Mouse (Mus musculus): ENCODE measurements around the gene Vgll4. TPM values are rescaled to one million over a fixed set of nuclear protein-coding genes. Genes with fewer than 3 reads are reported as not detected.

The Vgll4 gene
- 11.9 and 14.7 TPM in 2 replicates for polyA plus RNA-seq (2015; fragmentation: Nextera tagmentation; extraction: Ambion mirVana)

GRCm38 (mm10) chr6:114969213-114970120 lies at the start of gene Vgll4:
Gene Vgll4, minus strand, starts transcription at chr6:114969994.
- Histone ChIP-seq H3K4me3 (ENCODE audit: low read depth, low read length) (peak within 1 kb of the TSS; percentile 55), H3K9me3 (ENCODE audit: low read length) (no peaks in the 10 kb centered on the region), H3K9ac (replicated peaks) (peak within 1 kb of the TSS; percentile 45; the same call in 1 of the 2 replicates), H3K27me3 (ENCODE audit: insufficient read depth, low read length) (peaks cover 36% of the 10 kb centered on the region), H3K36me3 (replicated peaks; ENCODE audit: insufficient read depth, low read length) (no peaks in the 10 kb centered on the region), H3K4me2 (ENCODE audit: low read depth, low read length) (peak within 1 kb of the TSS; percentile 95), H3K27ac (ENCODE audit: low read depth) (no peak within 1 kb of the TSS), H3K4me1 (ENCODE audit: insufficient read depth) (peaks cover 12% of the 10 kb centered on the region)
- WGBS (ENCODE audit: insufficient replicate concordance), result under 1% methylated on average over 76 of the region's 79 CpGs
- TF ChIP-seq CTCF (IDR thresholded peaks at IDR 0.05; ENCODE audit: low read depth), result peak; percentile 2; the same call in 1 of the 2 replicates
- TF ChIP-seq EP300 (IDR thresholded peaks at IDR 0.05; ENCODE audit: low read depth), result no peak
- DNase-seq, result peak; percentile 53
- peak; percentile 67 for ATAC-seq

- Histone ChIP-seq H3K4me2 (ENCODE audit: low read depth, low read length) (no peak overlapping the region), H3K9me3 (ENCODE audit: low read length) (no peaks in the 10 kb centered on the region), H3K36me3 (replicated peaks; ENCODE audit: insufficient read depth, low read length) (peaks cover 11% of the 10 kb centered on the region; the same call in 1 of the 2 replicates), H3K4me3 (ENCODE audit: low read depth, low read length) (no peak overlapping the region), H3K4me1 (ENCODE audit: insufficient read depth) (no peaks in the 10 kb centered on the region), H3K27me3 (ENCODE audit: insufficient read depth, low read length) (no peaks in the 10 kb centered on the region), H3K27ac (ENCODE audit: low read depth) (no peak overlapping the region), H3K9ac (replicated peaks) (no peak overlapping the region)
- WGBS (ENCODE audit: insufficient replicate concordance), result 64% methylated on average over 13 of the region's 13 CpGs
- no peak for ATAC-seq
- TF ChIP-seq EP300 (IDR thresholded peaks at IDR 0.05; ENCODE audit: low read depth) (no peak), CTCF (IDR thresholded peaks at IDR 0.05; ENCODE audit: low read depth) (no peak)
- peak; percentile 23 for DNase-seq
Observed at GRCm38 (mm10) chr6:115015461-115015860, 45.7 kb upstream of the Vgll4 start.

- Histone ChIP-seq H3K4me3 (ENCODE audit: low read depth, low read length) (no peak overlapping the region), H3K9me3 (ENCODE audit: low read length) (no peaks in the 10 kb centered on the region), H3K4me2 (ENCODE audit: low read depth, low read length) (no peak overlapping the region), H3K27ac (ENCODE audit: low read depth) (no peak overlapping the region), H3K27me3 (ENCODE audit: insufficient read depth, low read length) (no peaks in the 10 kb centered on the region), H3K9ac (replicated peaks) (no peak overlapping the region), H3K4me1 (ENCODE audit: insufficient read depth) (no peaks in the 10 kb centered on the region), H3K36me3 (replicated peaks; ENCODE audit: insufficient read depth, low read length) (peaks cover 13% of the 10 kb centered on the region; the same call in 1 of the 2 replicates)
- ATAC-seq (no peak), DNase-seq (no peak)
- 80% methylated on average over 4 of the region's 4 CpGs for WGBS (ENCODE audit: insufficient replicate concordance)
- no peak for TF ChIP-seq CTCF (IDR thresholded peaks at IDR 0.05; ENCODE audit: low read depth)
- no peak for TF ChIP-seq EP300 (IDR thresholded peaks at IDR 0.05; ENCODE audit: low read depth)
Observed at GRCm38 (mm10) chr6:115013574-115013973, 43.8 kb upstream of the Vgll4 start.

- Histone ChIP-seq H3K27me3 (ENCODE audit: insufficient read depth, low read length) (no peaks in the 10 kb centered on the region), H3K4me3 (ENCODE audit: low read depth, low read length) (no peak overlapping the region), H3K4me2 (ENCODE audit: low read depth, low read length) (no peak overlapping the region), H3K36me3 (replicated peaks; ENCODE audit: insufficient read depth, low read length) (peaks cover 12% of the 10 kb centered on the region; the same call in 1 of the 2 replicates), H3K4me1 (ENCODE audit: insufficient read depth) (0 out of 2 replicates have a peak, but pooled peaks cover 2% of the 10 kb centered on the region), H3K27ac (ENCODE audit: low read depth) (no peak overlapping the region), H3K9me3 (ENCODE audit: low read length) (no peaks in the 10 kb centered on the region), H3K9ac (replicated peaks) (no peak overlapping the region)
- TF ChIP-seq CTCF (IDR thresholded peaks at IDR 0.05; ENCODE audit: low read depth) (no peak), EP300 (IDR thresholded peaks at IDR 0.05; ENCODE audit: low read depth) (no peak)
- no peak for DNase-seq
- no peak for ATAC-seq
- 83% methylated on average over 8 of the region's 8 CpGs for WGBS (ENCODE audit: insufficient replicate concordance)
Observed at GRCm38 (mm10) chr6:115011792-115012191, 42.0 kb upstream of the Vgll4 start.

GRCm38 (mm10) chr6:115010815-115011214 lies 41.0 kb upstream of the Vgll4 start:
- DNase-seq, result no peak
- 80% methylated on average over 9 of the region's 9 CpGs for WGBS (ENCODE audit: insufficient replicate concordance)

DNA sequence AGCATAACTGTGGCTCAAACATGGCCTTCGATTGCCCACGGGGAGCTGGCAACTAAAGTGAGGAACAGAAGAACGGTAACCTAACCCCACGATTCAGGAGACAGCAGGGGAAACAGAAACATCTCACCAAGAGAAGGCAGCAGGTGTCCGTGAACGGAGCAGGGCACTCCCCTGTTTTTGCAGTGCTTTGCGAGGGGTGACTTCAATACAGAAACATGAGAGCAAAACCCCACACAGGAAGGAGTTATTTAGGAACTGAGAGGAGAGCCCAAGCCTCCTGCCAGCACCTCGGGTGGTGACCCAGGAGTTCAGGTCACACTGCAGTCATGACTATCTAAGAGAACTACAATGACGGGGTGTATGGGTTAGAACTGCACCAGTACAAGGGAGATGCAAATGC lies 40.5 kb upstream of the Vgll4 start:
- Histone ChIP-seq H3K27me3 (ENCODE audit: insufficient read depth, low read length) (no peaks in the 10 kb centered on the region), H3K27ac (ENCODE audit: low read depth) (no peak overlapping the region), H3K36me3 (replicated peaks; ENCODE audit: insufficient read depth, low read length) (peaks cover 8% of the 10 kb centered on the region; the same call in 1 of the 2 replicates), H3K4me3 (ENCODE audit: low read depth, low read length) (no peak overlapping the region), H3K9me3 (ENCODE audit: low read length) (no peaks in the 10 kb centered on the region), H3K4me1 (ENCODE audit: insufficient read depth) (0 out of 2 replicates have a peak, but pooled peaks cover 3% of the 10 kb centered on the region), H3K9ac (replicated peaks) (no peak overlapping the region), H3K4me2 (ENCODE audit: low read depth, low read length) (no peak overlapping the region)
- WGBS (ENCODE audit: insufficient replicate concordance), result 84% methylated on average over 9 of the region's 9 CpGs
- TF ChIP-seq CTCF (IDR thresholded peaks at IDR 0.05; ENCODE audit: low read depth) (no peak), EP300 (IDR thresholded peaks at IDR 0.05; ENCODE audit: low read depth) (no peak)
- ATAC-seq (no peak), DNase-seq (no peak)

More at GRCm38 (mm10) chr6:115010815-115011214, 41.0 kb upstream of the Vgll4 start:
- Histone ChIP-seq H3K4me2 (ENCODE audit: low read depth, low read length) (no peak overlapping the region), H3K9me3 (ENCODE audit: low read length) (no peaks in the 10 kb centered on the region), H3K9ac (replicated peaks) (no peak overlapping the region), H3K27me3 (ENCODE audit: insufficient read depth, low read length) (no peaks in the 10 kb centered on the region), H3K36me3 (replicated peaks; ENCODE audit: insufficient read depth, low read length) (peaks cover 8% of the 10 kb centered on the region; the same call in 1 of the 2 replicates), H3K4me3 (ENCODE audit: low read depth, low read length) (no peak overlapping the region), H3K27ac (ENCODE audit: low read depth) (no peak overlapping the region), H3K4me1 (ENCODE audit: insufficient read depth) (0 out of 2 replicates have a peak, but pooled peaks cover 3% of the 10 kb centered on the region)
- TF ChIP-seq CTCF (IDR thresholded peaks at IDR 0.05; ENCODE audit: low read depth) (no peak), EP300 (IDR thresholded peaks at IDR 0.05; ENCODE audit: low read depth) (no peak)
- no peak for ATAC-seq
